Mouse (Mus musculus) left cerebral cortex, adult 8-10 months (tissue): ENCODE measurements around the gene Abca9. TPM values are rescaled to one million over a fixed set of nuclear protein-coding genes. Genes with fewer than 3 reads are reported as not detected.

Source experiments
- DNase-seq, 2 experiments: peaks; one replicate each; pipeline ENCODE4 v3.0.0; 2022; ENCODE audit warnings: low spot score in 2 of 2
- total RNA-seq, 4 experiments: library from RNA; stranded (reverse); gene quantifications; 2 replicates each; pipeline ENCODE4 v1.2.4; 2022

The Abca9 gene
- 10 to 100 TPM in 1 of 4 experiments, 1 to 10 TPM in 3; 6.8 to 10.4 (median 8.3) TPM for total RNA-seq

DNA sequence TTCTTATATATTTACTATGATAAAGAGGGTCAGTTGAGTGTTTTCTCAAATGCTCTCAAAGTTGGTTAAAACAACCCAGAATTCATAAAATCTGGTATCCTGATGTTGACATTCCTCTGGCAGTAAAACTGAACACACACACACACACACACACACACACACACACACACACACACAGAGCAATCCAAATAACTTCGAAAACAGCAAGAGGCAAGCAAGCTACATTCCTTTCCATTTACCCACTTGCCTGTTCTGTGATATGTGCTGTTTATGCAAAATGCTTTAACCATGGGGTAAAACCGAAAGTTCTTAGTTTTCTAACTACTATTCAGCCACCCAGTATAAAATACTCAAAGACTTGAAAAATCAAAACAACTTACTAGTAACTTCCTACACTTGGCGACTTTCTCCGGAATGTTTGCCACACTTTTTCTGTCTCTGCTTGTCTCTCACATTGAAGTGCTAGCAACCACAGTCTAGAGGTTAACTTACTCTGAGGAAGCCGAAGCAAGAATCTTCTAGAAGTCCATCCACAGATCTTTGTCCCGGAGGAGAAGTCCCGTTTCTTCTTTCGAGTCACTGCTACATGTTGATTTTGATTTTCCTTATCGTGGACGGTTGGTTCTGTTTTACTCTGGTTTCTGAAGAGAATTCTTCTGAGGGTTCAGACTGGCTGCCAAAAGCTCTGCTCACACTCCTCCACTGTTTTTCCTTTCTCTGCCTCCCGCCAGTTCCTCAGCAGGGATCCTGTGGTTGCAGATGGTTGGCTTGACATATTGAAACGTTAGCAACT is at the start of gene Abca9:
Abca9 (minus strand) TSS at position 738 of the 793 bp plus-strand sequence.
- DNase-seq: peak in 1 of 2 experiments; percentile 11

DNA sequence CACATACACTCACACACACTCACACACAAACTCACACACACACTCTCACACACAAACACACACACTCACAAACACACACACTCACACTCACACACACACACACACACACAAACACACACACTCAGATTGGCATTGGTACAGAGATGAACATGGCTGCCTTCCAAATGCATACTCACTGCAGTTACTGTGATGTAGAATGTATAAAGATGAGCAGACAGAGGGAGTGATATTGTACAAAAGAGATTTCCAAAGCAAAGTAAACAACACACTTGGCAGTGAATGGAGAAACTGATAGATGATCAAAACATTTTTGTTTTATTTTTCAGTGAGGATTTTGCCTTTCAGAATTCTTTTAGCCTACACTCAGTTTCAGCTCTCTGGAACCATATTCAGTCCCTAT is 49.1 kb upstream of the Abca9 start:
- DNase-seq: no peak

DNA sequence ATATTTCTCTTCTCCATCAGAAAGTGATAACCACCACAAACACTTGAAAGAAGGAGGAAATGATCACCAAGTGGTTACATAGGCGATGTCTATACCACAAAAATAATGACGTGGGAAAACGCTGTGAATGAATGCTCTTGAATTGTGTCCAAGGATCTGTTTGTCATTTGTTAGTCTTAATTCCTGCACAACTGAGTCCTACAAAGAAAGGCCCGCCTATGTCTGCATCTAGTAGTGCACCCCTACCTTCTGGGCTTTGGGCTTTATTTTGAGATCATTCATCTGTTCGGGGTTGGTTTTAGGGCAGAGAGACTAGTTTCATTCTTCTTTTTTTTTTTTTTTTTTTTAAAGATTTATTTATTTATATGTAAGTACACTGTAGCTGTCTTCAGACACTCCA is 35.9 kb upstream of the Abca9 start:
- no peak for DNase-seq

DNA sequence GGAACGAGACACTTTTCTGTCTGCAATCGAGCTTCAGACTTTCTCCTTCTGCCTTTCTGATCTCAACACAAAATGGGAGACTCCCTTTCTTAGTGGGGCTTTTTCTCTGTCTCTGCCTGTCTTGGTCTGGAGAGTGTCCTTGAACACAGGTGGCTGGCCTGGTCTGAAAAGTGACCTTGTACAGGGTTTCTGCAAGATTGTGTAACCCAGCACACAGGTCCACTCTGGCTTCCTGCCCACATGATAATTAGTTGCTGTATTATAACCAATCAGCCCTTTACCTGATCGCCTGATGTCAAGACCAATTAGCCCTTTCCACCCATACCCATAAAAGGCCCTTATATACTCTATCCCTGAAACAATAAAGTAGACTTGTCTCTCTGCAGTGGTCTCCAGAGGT is 30.9 kb upstream of the Abca9 start:
- DNase-seq: no peak

GRCm38 (mm10) chr11:110196561-110197306 is 28.7 kb upstream of the Abca9 start:
- DNase-seq: no peak

DNA sequence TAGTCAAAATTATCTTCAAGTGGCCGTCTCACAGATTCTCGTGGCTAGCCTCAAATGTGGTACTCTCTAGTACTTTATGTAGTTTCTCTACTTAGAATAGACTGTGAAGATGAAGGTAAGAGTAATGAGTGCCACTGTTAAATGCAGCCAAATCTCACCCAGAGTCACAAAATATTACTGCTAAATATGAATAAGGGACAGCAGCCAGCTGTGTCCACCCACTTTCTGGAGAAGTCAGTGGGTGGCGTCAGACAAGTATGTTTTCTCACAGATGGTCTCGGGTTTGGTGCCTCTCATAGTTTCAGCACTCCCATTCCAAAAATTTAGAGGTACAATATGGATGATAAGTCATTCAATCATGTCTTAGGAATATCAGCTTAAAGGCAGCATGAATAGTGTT is 27.3 kb upstream of the Abca9 start:
- DNase-seq: peak in 1 of 2 experiments; percentile 46

- DNase-seq: no peak
These were observed 3.2 kb upstream of the Abca9 start for GRCm38 (mm10) chr11:110171212-110171611.

GRCm38 (mm10) chr11:110165822-110166221 is 2.2 kb downstream of the Abca9 start:
- no peak for DNase-seq

GRCm38 (mm10) chr11:110165409-110165808 is 2.6 kb downstream of the Abca9 start:
- no peak for DNase-seq

DNA sequence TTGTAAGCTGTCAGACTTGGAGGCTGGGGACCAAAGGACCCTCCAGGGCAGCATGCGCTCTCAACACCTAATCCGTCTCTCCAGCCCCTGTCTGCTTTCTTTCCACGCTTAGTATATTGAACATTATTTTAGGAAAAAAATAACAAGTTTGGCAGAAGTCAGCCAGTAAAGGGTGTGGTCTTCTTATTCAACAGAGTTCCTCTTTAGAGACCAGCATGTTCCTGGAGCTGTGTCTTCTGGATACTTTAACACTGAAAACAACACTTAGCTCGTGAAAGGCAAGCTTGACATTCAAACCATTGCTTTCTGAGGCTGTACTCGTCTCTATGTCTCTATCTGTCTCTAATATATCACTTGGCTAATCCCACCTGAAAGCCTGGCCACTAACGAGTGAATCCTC is 10.9 kb downstream of the Abca9 start:
- DNase-seq: no peak

DNA sequence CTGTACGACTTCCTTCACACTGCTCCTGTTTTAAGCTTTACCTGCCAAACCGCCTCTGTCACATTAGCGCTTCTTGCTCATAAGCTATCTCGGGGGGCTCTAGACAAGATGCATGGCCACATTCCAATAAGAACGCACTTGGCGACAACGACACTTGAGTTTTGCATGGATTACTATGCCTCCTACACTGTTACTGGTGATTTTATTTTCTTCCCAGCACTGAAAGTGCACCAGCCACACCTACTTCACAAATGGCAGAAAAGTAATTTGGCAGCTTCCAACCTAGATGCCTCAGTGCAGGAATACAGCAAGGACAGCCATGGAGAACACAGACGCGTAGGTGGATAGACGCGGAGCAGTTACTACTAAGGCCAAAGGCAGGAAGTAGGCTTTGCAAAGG is 12.0 kb downstream of the Abca9 start:
- DNase-seq: peak in 1 of 2 experiments; percentile 31

DNA sequence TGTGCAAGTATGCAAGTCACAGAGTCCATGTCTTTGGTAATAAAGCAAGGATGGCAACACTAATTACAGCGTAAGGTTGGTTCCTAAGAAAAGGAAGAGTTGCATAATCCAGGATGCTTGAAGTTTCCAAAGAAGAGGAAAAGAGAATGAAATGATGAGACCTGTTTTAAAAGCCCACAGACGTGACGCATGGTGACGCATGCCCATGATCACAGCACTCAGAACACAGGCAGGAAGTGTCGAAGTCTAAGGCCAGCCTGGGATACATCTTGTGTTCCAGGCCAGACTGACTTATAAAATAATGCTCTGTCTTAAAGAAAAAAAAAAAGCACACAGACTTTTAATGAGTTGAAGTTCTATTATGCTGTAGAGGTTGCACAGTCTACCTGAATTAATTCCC is 20.4 kb downstream of the Abca9 start:
- no peak for DNase-seq

- peak in 1 of 2 experiments; percentile 10 for DNase-seq
These were observed 22.6 kb downstream of the Abca9 start for GRCm38 (mm10) chr11:110145421-110145820.

GRCm38 (mm10) chr11:110130760-110131159 is 37.2 kb downstream of the Abca9 start:
- no peak for DNase-seq

- no peak for DNase-seq
These were observed 56.9 kb downstream of the Abca9 start for GRCm38 (mm10) chr11:110111137-110111536.

GRCm38 (mm10) chr11:110101437-110101836 is 66.6 kb downstream of the Abca9 start:
- no peak for DNase-seq

- DNase-seq: no peak
These were observed 69.1 kb downstream of the Abca9 start for GRCm38 (mm10) chr11:110098901-110099300.

DNA sequence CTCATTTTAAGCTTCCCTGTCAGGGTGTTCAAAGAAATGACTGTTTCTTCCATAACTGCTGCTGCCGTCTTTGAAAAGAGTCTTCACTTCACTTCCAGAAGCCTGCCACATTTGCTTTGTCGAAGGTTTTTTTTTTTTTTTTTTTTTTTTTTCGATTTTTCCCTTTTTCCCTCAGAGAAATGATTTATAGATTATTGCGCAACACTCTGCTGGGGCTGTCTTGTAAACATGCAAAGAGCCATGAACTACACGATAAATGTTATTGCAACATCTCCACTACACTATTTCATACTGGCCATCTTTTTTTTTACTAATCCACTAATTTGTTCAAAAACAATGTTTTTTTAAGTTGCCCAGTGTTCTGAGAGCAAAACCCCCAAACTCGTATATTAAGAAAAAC is 70.5 kb downstream of the Abca9 start:
- no peak for DNase-seq

DNA sequence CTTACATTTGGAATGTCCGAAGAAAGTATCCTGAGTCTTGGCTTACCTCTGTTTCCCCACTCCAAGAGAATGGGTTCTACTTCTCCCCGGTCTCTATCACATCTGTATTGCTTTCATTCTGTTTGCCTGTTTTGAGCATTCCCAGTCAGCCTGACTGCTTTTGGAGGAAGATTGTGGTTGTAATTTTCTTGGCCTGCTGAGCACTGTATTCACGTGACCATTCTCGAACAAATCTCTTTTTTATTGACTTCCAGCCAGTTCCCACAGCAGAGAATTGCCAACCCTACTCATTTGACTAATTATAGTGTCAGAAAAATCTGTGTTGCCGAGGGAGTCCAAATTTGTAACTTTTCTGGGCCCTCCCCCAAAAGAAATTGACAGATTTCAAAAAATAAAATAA is 72.1 kb downstream of the Abca9 start, which contains the start of gene Abca8a:
Abca8a (minus strand) TSS at position 121 of the 400 bp plus-strand sequence.
- DNase-seq: no peak

DNA sequence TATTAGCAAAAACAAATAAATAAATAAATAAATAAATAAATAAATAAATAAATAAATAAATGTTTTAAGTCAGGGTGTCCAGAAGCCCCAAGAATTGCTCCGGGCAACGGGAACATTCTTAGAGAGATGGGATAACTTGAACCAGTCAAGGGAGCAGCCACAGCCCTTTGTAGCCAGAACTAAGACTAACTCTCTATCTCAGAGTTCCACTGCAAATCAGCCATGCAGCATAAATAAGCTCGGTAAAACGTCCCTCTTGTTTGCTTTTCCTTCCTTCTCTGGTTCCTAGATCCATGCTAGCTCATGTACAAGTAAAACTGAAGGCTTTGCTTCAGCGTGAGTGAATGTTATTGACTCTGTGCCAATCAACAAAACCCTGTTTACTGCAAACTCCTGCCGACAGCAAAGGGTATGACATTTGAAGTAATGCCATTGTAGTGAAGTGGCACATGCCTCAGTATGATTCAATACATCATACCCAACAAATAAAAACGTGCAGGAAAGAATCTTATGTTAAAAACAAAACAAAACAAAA is 73.1 kb downstream of the Abca9 start:
- no peak for DNase-seq

DNA sequence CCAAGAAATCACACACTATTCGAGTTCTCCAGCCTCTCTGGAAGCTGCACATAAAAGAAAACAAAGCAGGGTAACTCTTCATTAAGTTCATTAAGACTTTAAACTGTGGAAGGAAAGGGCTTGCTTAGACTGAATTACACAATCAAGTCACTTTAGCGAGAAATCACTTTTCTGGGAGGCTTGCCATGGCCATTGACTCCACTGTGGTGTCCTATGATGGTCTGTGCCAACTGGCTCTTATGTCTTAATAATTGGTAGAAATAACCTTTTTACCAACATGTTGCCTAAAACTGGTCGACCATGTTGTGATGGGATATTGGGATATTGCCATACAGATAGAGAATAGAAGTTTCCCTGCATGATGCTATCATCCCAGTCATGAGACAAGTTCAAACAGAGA is 73.8 kb downstream of the Abca9 start:
- no peak for DNase-seq

DNA sequence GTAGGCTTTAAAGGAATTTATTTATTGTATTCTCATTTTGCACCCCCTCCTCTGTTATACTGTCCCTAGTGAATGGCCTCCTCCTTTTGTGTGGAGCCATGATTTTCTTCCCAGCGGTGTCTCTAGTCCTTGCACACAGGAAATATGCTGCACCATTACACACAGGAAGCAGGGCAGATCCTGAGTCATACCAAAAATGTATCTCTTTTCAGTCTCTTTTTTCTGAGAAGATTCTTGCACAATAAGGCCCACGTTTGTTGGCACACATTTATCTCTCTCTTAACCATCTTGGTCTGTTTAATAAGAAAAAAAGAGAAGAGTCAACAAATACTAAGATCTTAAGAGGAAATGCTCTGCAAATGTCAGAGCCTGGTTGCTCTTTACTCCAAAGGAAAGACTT is 76.7 kb downstream of the Abca9 start:
- no peak for DNase-seq
